Mouse (Mus musculus) erythroblast, embryonic 14.5 days (primary cell): ENCODE results near the gene Prpf4b. TPM values are rescaled to one million over a fixed set of nuclear protein-coding genes. Genes with fewer than 3 reads are reported as not detected.
A peak's percentile ranks its signal among the peaks of the same experiment; 100 is the strongest.
"Not testable (repeated sequence)": the region's sequence is repeated elsewhere in the genome, so short reads cannot be mapped to it uniquely, and the experiment has no call there.

Experiments used
- H3K27me3 ChIP-seq: 2 replicates; pipeline ENCODE4 v1.6.1; 2012; ENCODE audit warnings: inconsistent platforms; ENCODE audit not compliant: control insufficient read depth
- H3K36me3 ChIP-seq: 2 replicates; pipeline ENCODE4 v1.6.1; 2012; ENCODE audit warnings: mild to moderate bottlenecking, inconsistent platforms; ENCODE audit not compliant: control insufficient read depth
- H3K4me1 ChIP-seq: 2 replicates; pipeline ENCODE4 v1.6.1; 2012; ENCODE audit warnings: inconsistent platforms; ENCODE audit not compliant: control insufficient read depth
- H3K4me3 ChIP-seq: replicated peaks from 2 replicates; pipeline ENCODE3; 2012; ENCODE audit warnings: moderate library complexity, mild to moderate bottlenecking, inconsistent platforms
- H3K9me3 ChIP-seq: 2 replicates; pipeline ENCODE4 v1.6.1; 2012; ENCODE audit warnings: low read length, inconsistent platforms, mixed read lengths; ENCODE audit not compliant: control insufficient read depth
- GATA1 ChIP-seq: IDR thresholded peaks from 2 replicates; pipeline ENCODE4 v1.6.1; 2012; ENCODE audit warnings: low read length, inconsistent platforms, mixed read lengths
- TAL1 ChIP-seq: IDR thresholded peaks from 3 replicates; pipeline ENCODE4 v1.6.1; 2012; ENCODE audit warnings: low read length, inconsistent platforms, mixed read lengths
- polyA plus RNA-seq: library from polyadenylated mRNA; stranded (reverse); fragments of >175 nt; gene quantifications from 2 replicates; pipeline ENCODE4 v1.2.3, GENCODE M21; 2012

The Prpf4b gene
- polyA plus RNA-seq, 1 experiment = 1.9 TPM

DNA sequence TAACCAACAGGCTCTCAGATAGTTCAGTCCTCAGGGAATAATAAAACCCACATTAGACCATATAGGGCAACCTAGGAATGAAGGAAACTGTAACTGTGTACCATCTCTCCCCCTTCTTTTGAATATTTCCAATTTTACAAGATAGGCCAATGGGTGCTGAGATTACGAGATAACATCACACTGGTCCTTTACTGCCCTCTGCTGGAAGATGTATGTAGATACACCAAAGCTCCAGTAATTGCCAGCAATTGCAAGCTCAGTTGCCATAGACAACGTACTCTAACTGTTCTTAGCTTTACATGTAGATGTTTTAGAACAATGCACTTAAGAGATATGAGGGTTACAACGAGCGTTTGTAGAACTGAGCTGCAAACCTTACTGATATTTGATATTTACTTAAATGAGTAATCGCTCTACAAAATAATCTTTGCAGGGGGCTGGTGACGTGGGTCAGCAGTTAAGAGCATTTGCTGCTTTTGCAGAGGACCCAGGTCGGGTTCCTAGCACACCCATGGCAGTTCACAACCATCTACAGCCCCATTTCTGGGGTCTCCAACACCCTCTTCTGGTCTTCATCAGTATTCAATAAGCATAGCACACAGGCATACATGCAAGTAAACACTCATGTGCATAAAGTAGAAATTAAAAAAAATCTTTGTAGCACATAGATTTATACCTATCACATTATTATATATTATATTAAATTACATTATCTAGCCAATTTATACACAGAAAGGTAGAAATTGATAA lies 10.5 kb upstream of the Prpf4b start:
- no peaks in the 10 kb centered on the region for H3K9me3 ChIP-seq
- 0 out of 2 replicates have a peak, but pooled peaks cover 2% of the 10 kb centered on the region for H3K27me3 ChIP-seq
- TF ChIP-seq GATA1 (peak; percentile 75), TAL1 (no peak)
- no peaks in the 10 kb centered on the region for H3K36me3 ChIP-seq
- H3K4me1 ChIP-seq = peaks cover 10% of the 10 kb centered on the region
- no peak overlapping the region for H3K4me3 ChIP-seq

GRCm38 (mm10) chr13:34873801-34874681 lies 1.1 kb upstream of the Prpf4b start:
- peaks cover 10% of the 10 kb centered on the region for H3K36me3 ChIP-seq
- H3K4me3 ChIP-seq = peak overlapping the region; percentile 99
- H3K9me3 ChIP-seq = no peaks in the 10 kb centered on the region
- H3K27me3 ChIP-seq = no peaks in the 10 kb centered on the region
- H3K4me1 ChIP-seq = peaks cover 40% of the 10 kb centered on the region
- TF ChIP-seq GATA1 = no peak
- TF ChIP-seq TAL1 = no peak

DNA sequence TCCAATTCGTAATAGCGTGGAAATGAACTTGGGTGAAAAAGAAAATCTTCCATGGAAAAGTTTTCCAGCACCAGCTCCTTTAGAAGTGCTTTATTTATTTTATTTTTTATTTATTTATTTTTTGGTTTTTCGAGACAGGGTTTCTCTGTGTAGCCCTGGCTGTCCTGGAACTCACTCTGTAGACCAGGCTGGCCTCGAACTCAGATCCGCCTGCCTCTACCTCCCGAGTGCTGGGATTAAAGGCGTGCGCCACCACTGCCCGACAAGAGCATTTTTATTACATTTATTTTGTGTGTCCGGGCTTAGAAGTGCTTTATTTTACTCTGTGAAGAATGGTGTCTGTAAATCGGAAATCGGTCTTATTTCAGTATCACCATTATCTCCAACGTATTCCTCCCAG lies 366 bp upstream of the Prpf4b start:
- Histone ChIP-seq H3K4me3 (peak overlapping the region; percentile 99), H3K4me1 (peaks cover 45% of the 10 kb centered on the region), H3K36me3 (peaks cover 17% of the 10 kb centered on the region)
- H3K27me3 ChIP-seq, H3K9me3 ChIP-seq: not testable (repeated sequence)

- H3K9me3 ChIP-seq = no peaks in the 10 kb centered on the region
- TF ChIP-seq GATA1 (no peak), TAL1 (no peak)
Measured at GRCm38 (mm10) chr13:34875741-34876445, 791 bp downstream of the Prpf4b start.

DNA sequence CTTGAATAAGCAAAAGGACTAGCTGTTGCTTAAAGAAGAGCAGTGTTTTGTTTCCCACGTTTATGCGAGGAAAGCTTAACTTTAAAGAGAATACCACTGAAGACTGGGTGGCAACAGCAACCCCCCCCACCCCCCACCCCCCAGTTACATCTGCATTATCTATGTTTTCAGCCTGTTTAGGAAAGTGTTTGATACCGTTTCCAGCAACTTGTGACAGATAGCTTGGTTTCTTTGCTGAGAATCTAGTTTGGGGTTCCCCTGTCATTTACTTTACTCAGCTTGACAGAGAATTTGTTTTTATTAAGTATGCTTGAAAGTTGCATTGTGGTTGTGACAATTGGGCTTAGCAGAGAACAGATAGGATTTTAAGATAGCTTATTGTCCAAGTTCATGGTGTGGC lies 1.4 kb downstream of the Prpf4b start:
- peak overlapping the region; percentile 99 for H3K4me3 ChIP-seq

More at GRCm38 (mm10) chr13:34875741-34876445, 791 bp downstream of the Prpf4b start:
- H3K4me3 ChIP-seq = peak overlapping the region; percentile 99
- H3K27me3 ChIP-seq = no peaks in the 10 kb centered on the region
- H3K4me1 ChIP-seq = peaks cover 45% of the 10 kb centered on the region
- peaks cover 23% of the 10 kb centered on the region for H3K36me3 ChIP-seq

GRCm38 (mm10) chr13:34892871-34893270 lies 17.8 kb downstream of the Prpf4b start:
- H3K4me1 ChIP-seq = no peaks in the 10 kb centered on the region
- H3K36me3 ChIP-seq = peaks cover 100% of the 10 kb centered on the region
- TF ChIP-seq TAL1 = no peak
- no peak for TF ChIP-seq GATA1
- no peaks in the 10 kb centered on the region for H3K9me3 ChIP-seq
- no peak overlapping the region for H3K4me3 ChIP-seq
- H3K27me3 ChIP-seq = no peaks in the 10 kb centered on the region

More for the DNA sequence above, 1.4 kb downstream of the Prpf4b start:
- peaks cover 48% of the 10 kb centered on the region for H3K4me1 ChIP-seq
- H3K27me3 ChIP-seq = no peaks in the 10 kb centered on the region
- no peaks in the 10 kb centered on the region for H3K9me3 ChIP-seq
- peaks cover 29% of the 10 kb centered on the region for H3K36me3 ChIP-seq
- TF ChIP-seq GATA1 (no peak), TAL1 (no peak)

DNA sequence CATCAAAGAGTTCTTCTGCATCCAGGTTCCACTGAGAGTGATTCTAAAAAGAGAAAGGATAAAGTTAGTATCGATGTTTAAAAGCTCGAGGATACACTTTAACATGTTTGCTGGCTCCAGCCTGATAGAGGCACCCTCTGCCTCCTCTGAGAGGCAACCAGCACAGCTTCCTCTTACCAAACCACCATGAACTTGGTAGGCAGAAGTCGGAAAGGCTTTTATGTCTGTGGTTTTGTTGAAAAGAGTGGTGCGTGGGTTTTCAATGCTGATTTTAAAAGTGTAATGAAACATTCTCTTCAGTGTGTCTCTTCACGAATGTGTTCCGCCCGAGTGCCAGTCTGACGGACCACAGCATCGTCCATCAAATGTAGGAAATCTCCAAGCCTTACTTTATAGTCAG lies 39.5 kb downstream of the Prpf4b start:
- Histone ChIP-seq H3K4me3 (no peak overlapping the region), H3K4me1 (no peaks in the 10 kb centered on the region), H3K9me3 (no peaks in the 10 kb centered on the region), H3K27me3 (peaks cover 22% of the 10 kb centered on the region), H3K36me3 (no peaks in the 10 kb centered on the region)
- TF ChIP-seq GATA1 (no peak), TAL1 (no peak)

DNA sequence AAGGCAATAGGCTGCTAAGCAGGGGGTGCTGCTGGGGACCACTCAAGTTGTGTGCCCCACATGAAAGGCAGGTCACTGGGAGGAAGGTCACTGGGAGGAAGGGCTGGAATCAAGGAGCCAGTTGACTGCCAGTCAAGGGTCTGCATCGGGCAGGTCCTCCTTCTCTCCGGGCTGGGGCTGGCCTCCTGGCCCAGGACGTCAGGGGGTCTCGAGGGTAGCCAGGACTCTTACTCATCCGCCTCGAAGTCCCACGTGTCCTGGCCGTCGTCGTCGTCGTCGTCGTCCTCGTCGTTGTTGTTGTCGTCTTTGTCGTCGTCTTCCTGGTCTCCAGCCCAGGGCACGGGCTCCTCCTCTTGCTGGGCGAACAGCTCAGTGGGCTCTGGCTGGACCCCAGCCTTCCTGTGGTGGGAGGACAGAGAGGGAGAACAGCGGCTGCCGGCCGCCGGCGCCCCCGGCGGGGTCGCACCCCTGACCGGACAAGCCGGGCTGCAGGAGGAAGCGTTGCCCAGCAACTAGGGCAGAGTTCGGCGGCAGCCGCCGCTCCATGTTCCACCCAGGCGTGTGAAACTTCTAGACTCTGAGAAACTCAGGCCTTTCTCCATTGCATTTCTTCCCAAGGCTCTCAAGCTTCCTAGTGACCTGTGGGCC lies 41.5 kb downstream of the Prpf4b start:
- TF ChIP-seq TAL1 (no peak), GATA1 (no peak)
- Histone ChIP-seq H3K4me3 (no peak overlapping the region), H3K4me1 (no peaks in the 10 kb centered on the region), H3K9me3 (no peaks in the 10 kb centered on the region), H3K36me3 (no peaks in the 10 kb centered on the region), H3K27me3 (peaks cover 22% of the 10 kb centered on the region)
